Mouse (Mus musculus) MEL (cell line): ENCODE measurements around the gene Sema3a.

ENCODE experiments used
- CTCF ChIP-seq, 3 experiments: IDR thresholded peaks in 2 of 3; conservative IDR thresholded peaks in 1 of 3; 2 replicates each; pipeline ENCODE4 v1.5.1; 2011 to 2012; ENCODE audit warnings: low read length in 3 of 3, low read depth in 2 of 3, mild to moderate bottlenecking in 2 of 3, improper control_type of control experiment in 1 of 3, inconsistent platforms in 1 of 3, mixed read lengths in 1 of 3, moderate library complexity in 1 of 3; ENCODE audit not compliant: control insufficient read depth in 1 of 3, insufficient read depth in 1 of 3, poor library complexity in 1 of 3, severe bottlenecking in 1 of 3
- EP300 ChIP-seq, 2 experiments: IDR thresholded peaks; 2 replicates each; pipeline ENCODE4 v1.6.1; 2011; ENCODE audit warnings: improper control_type of control experiment in 2 of 2, low read length in 2 of 2, low read depth in 1 of 2, mild to moderate bottlenecking in 1 of 2
- ETS1 ChIP-seq: IDR thresholded peaks from 2 replicates; pipeline ENCODE4 v1.6.1; 2012; ENCODE audit warnings: low read depth, mild to moderate bottlenecking, inconsistent platforms, low read length, improper control_type of control experiment, moderate library complexity
- MAZ ChIP-seq: IDR thresholded peaks from 2 replicates; pipeline ENCODE4 v1.6.1; 2012; ENCODE audit warnings: low read depth, mild to moderate bottlenecking, inconsistent platforms, low read length, improper control_type of control experiment
- POLR2A ChIP-seq, 2 experiments: IDR thresholded peaks; 2 replicates each; pipeline ENCODE4 v1.6.1; 2011 to 2012; ENCODE audit warnings: low read length in 2 of 2, mild to moderate bottlenecking in 2 of 2, control low read depth in 1 of 2, improper control_type of control experiment in 1 of 2, low read depth in 1 of 2, moderate library complexity in 1 of 2; ENCODE audit not compliant: control insufficient read depth in 1 of 2, insufficient read depth in 1 of 2, poor library complexity in 1 of 2
- ZC3H11A ChIP-seq: IDR thresholded peaks from 2 replicates; pipeline ENCODE4 v1.6.1; 2012; ENCODE audit warnings: low read depth, mild to moderate bottlenecking, inconsistent platforms, low read length, improper control_type of control experiment

DNA sequence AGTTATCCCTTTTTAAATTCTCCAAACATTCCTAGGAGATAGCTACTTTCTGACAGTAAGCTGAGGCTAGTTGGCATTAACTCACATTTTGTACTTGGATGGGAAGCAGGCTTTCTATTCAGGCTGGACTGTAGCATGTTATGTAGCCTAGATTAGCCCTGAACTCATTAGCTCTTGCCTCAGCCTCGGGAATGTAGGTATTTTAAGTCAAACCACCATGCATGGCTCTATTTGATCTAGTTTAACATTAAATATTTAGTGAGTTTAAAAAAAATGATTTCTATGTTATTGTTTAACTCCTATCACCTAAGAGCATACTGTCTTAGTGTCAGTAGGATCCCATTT, 423.0 kb downstream of the Sema3a start:
- no peak for TF ChIP-seq EP300 (IDR thresholded peaks at IDR 0.05; ENCODE audit: low read depth in 1 of 2, low read length in 2 of 2)
- TF ChIP-seq ETS1, result no peak
- TF ChIP-seq ZC3H11A, result no peak
- TF ChIP-seq MAZ, result no peak
- TF ChIP-seq CTCF (IDR thresholded peaks at IDR 0.05 in 2 of 3, conservative IDR thresholded peaks at IDR 0.05 in 1 of 3; ENCODE audit: control insufficient read depth in 1 of 3, insufficient read depth in 1 of 3, low read depth in 2 of 3, low read length in 3 of 3, poor library complexity in 1 of 3, severe bottlenecking in 1 of 3), result no peak
- no peak for TF ChIP-seq POLR2A (IDR thresholded peaks at IDR 0.05; ENCODE audit: control insufficient read depth in 1 of 2, insufficient read depth in 1 of 2, low read depth in 1 of 2, low read length in 2 of 2, poor library complexity in 1 of 2)
